Mouse (Mus musculus): ENCODE measurements at regions not wholly inside any gene's neighbourhood (a gene's known extent, or its start where the extent isn't known, plus 50 kb on each side); places are given as distances from the start of the nearest gene placed in this dataset.
A peak's percentile ranks its signal among the peaks of the same experiment; 100 is the strongest.

- Histone ChIP-seq H3K27me3 (ENCODE audit: control insufficient read depth, insufficient read depth, low read length) (no peaks in the 10 kb centered on the region), H3K9ac (ENCODE audit: low read length) (no peak overlapping the region), H3K4me3 (replicated peaks; ENCODE audit: low read length) (no peak overlapping the region), H3K27ac (ENCODE audit: low read length) (peak overlapping the region; percentile 72; the same call in 1 of the 2 replicates), H3K4me2 (ENCODE audit: low read depth, low read length) (no peak overlapping the region), H3K4me1 (ENCODE audit: control insufficient read depth, insufficient read depth, low read length) (no peaks in the 10 kb centered on the region), H3K9me3 (replicated peaks; ENCODE audit: control insufficient read depth, low read length) (no peaks in the 10 kb centered on the region), H3K36me3 (ENCODE audit: control insufficient read depth, insufficient read depth, low read length) (no peaks in the 10 kb centered on the region)
- 65% methylated on average over 3 of the region's 3 CpGs for WGBS
- peak; percentile 56 for ATAC-seq (ENCODE audit: insufficient read depth, low FRiP score)
Observed at GRCm38 (mm10) chr16:53242126-53242537, 788.3 kb upstream of the Alcam start.

- Histone ChIP-seq H3K4me3 (replicated peaks; ENCODE audit: low read length) (no peak overlapping the region), H3K36me3 (ENCODE audit: control insufficient read depth, insufficient read depth, low read length) (no peaks in the 10 kb centered on the region), H3K27me3 (ENCODE audit: control insufficient read depth, insufficient read depth, low read length) (no peaks in the 10 kb centered on the region), H3K9me3 (replicated peaks; ENCODE audit: control insufficient read depth, low read length) (no peaks in the 10 kb centered on the region), H3K27ac (ENCODE audit: low read length) (no peak overlapping the region), H3K4me2 (ENCODE audit: low read depth, low read length) (no peak overlapping the region), H3K4me1 (ENCODE audit: control insufficient read depth, insufficient read depth, low read length) (no peaks in the 10 kb centered on the region), H3K9ac (ENCODE audit: low read length) (no peak overlapping the region)
- 82% methylated on average over 4 of the region's 4 CpGs for WGBS
- no peak for ATAC-seq (ENCODE audit: insufficient read depth, low FRiP score)
Observed at GRCm38 (mm10) chr16:53218886-53219285, 765.0 kb upstream of the Alcam start.

DNA sequence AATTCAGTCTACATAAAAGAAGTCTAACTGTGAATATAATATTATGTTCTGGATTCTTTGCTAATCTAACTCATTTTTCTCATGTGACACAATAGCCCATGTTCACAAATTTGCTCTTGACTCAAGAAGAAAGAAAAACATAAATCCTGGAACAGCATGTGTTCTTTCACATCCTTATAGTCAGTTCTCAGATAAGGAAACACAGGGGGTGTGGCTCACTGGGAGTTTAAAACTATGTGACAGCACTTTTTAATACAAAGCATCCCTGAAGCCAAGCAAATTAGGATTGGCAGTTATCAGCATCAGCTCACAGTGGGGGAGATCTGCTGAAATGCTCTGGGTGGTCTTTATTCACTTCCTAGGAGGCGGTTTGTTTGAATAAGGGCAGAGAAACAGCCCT lies 747.6 kb upstream of the Alcam start:
- ATAC-seq (ENCODE audit: insufficient read depth, low FRiP score), result no peak

DNA sequence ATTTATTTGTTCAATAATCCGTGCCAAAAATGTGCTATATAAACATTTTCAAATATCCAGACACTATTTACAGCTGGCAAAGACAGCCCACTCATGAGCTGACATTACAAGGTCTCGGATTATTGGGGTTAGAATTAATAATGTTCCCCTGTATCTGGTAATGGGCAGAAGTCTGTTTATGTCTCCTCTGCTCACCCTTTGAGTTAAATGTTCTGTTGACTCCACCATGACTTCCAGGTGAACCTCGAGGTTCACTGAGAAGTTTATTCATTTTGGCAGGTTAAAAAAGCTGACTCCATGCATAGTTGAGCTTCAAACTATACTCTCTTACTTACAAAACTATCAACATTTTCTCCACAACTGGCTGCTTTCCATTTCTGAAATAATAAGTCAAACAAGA lies 732.6 kb upstream of the Alcam start:
- peak; percentile 47; the same call in 1 of the 2 replicates for ATAC-seq (ENCODE audit: insufficient read depth, low FRiP score)
- Histone ChIP-seq H3K9ac (ENCODE audit: low read length) (no peak overlapping the region), H3K4me1 (ENCODE audit: control insufficient read depth, insufficient read depth, low read length) (no peaks in the 10 kb centered on the region), H3K27ac (ENCODE audit: low read length) (no peak overlapping the region), H3K36me3 (ENCODE audit: control insufficient read depth, insufficient read depth, low read length) (no peaks in the 10 kb centered on the region), H3K4me3 (replicated peaks; ENCODE audit: low read length) (no peak overlapping the region), H3K4me2 (ENCODE audit: low read depth, low read length) (no peak overlapping the region), H3K9me3 (replicated peaks; ENCODE audit: control insufficient read depth, low read length) (no peaks in the 10 kb centered on the region), H3K27me3 (ENCODE audit: control insufficient read depth, insufficient read depth, low read length) (no peaks in the 10 kb centered on the region)
- WGBS, result 26% methylated on average over 3 of the region's 3 CpGs

More for the DNA sequence above, 747.6 kb upstream of the Alcam start:
- Histone ChIP-seq H3K4me2 (ENCODE audit: low read depth, low read length) (no peak overlapping the region), H3K9ac (ENCODE audit: low read length) (no peak overlapping the region), H3K4me1 (ENCODE audit: control insufficient read depth, insufficient read depth, low read length) (no peaks in the 10 kb centered on the region), H3K27ac (ENCODE audit: low read length) (no peak overlapping the region), H3K9me3 (replicated peaks; ENCODE audit: control insufficient read depth, low read length) (no peaks in the 10 kb centered on the region), H3K36me3 (ENCODE audit: control insufficient read depth, insufficient read depth, low read length) (no peaks in the 10 kb centered on the region), H3K27me3 (ENCODE audit: control insufficient read depth, insufficient read depth, low read length) (no peaks in the 10 kb centered on the region), H3K4me3 (replicated peaks; ENCODE audit: low read length) (no peak overlapping the region)
- 46% methylated on average over 1 of the region's 1 CpGs for WGBS

GRCm38 (mm10) chr16:53156352-53156751 lies 702.5 kb upstream of the Alcam start:
- H3K9me3 ChIP-seq (replicated peaks; ENCODE audit: control insufficient read depth, low read length), result no peaks in the 10 kb centered on the region
- H3K27ac ChIP-seq (ENCODE audit: low read length), result no peak overlapping the region
- no peak overlapping the region for H3K4me3 ChIP-seq (replicated peaks; ENCODE audit: low read length)
- no peak overlapping the region for H3K9ac ChIP-seq (ENCODE audit: low read length)
- no peaks in the 10 kb centered on the region for H3K4me1 ChIP-seq (ENCODE audit: control insufficient read depth, insufficient read depth, low read length)
- H3K4me2 ChIP-seq (ENCODE audit: low read depth, low read length), result no peak overlapping the region
- ATAC-seq (ENCODE audit: insufficient read depth, low FRiP score), result no peak
- H3K36me3 ChIP-seq (ENCODE audit: control insufficient read depth, insufficient read depth, low read length), result no peaks in the 10 kb centered on the region
- no peaks in the 10 kb centered on the region for H3K27me3 ChIP-seq (ENCODE audit: control insufficient read depth, insufficient read depth, low read length)

- Histone ChIP-seq H3K4me1 (ENCODE audit: control insufficient read depth, insufficient read depth, low read length) (no peaks in the 10 kb centered on the region), H3K9ac (ENCODE audit: low read length) (no peak overlapping the region), H3K27me3 (ENCODE audit: control insufficient read depth, insufficient read depth, low read length) (no peaks in the 10 kb centered on the region), H3K27ac (ENCODE audit: low read length) (no peak overlapping the region), H3K4me3 (replicated peaks; ENCODE audit: low read length) (no peak overlapping the region), H3K9me3 (replicated peaks; ENCODE audit: control insufficient read depth, low read length) (no peaks in the 10 kb centered on the region), H3K36me3 (ENCODE audit: control insufficient read depth, insufficient read depth, low read length) (no peaks in the 10 kb centered on the region), H3K4me2 (ENCODE audit: low read depth, low read length) (no peak overlapping the region)
- no peak for ATAC-seq (ENCODE audit: insufficient read depth, low FRiP score)
- 75% methylated on average over 2 of the region's 2 CpGs for WGBS
Observed at GRCm38 (mm10) chr16:53130677-53131076, 676.8 kb upstream of the Alcam start.

DNA sequence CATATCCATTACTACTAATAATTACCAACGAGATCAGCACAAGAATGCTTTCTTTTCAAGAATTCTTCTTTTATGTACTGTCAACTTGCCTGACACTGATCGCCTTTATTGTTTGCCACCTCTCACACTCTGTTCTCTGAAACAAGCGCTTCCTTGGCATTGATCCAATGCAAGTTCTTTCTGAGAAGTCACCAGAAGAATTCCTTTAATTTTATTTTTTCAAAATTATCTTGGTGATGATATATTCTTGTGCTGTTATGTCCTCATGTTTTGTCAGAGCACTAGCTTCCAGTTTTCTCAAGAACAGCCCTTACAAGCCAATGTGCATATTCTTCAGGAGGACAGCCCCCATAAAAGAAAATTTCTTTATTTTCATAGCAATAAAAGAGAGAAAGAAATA lies 654.9 kb upstream of the Alcam start:
- WGBS, result 61% methylated on average over 3 of the region's 3 CpGs
- H3K4me2 ChIP-seq (ENCODE audit: low read depth, low read length), result no peak overlapping the region
- no peak overlapping the region for H3K4me3 ChIP-seq (replicated peaks; ENCODE audit: low read length)
- H3K27me3 ChIP-seq (ENCODE audit: control insufficient read depth, insufficient read depth, low read length), result no peaks in the 10 kb centered on the region
- H3K27ac ChIP-seq (ENCODE audit: low read length), result no peak overlapping the region
- no peak for ATAC-seq (ENCODE audit: insufficient read depth, low FRiP score)
- no peak overlapping the region for H3K9ac ChIP-seq (ENCODE audit: low read length)
- H3K4me1 ChIP-seq (ENCODE audit: control insufficient read depth, insufficient read depth, low read length), result no peaks in the 10 kb centered on the region
- no peaks in the 10 kb centered on the region for H3K9me3 ChIP-seq (replicated peaks; ENCODE audit: control insufficient read depth, low read length)
- H3K36me3 ChIP-seq (ENCODE audit: control insufficient read depth, insufficient read depth, low read length), result no peaks in the 10 kb centered on the region

- Histone ChIP-seq H3K9me3 (replicated peaks; ENCODE audit: control insufficient read depth, low read length) (no peaks in the 10 kb centered on the region), H3K27me3 (ENCODE audit: control insufficient read depth, insufficient read depth, low read length) (no peaks in the 10 kb centered on the region), H3K4me1 (ENCODE audit: control insufficient read depth, insufficient read depth, low read length) (peaks cover 2% of the 10 kb centered on the region; the same call in 1 of the 2 replicates), H3K9ac (ENCODE audit: low read length) (no peak overlapping the region), H3K27ac (ENCODE audit: low read length) (no peak overlapping the region), H3K36me3 (ENCODE audit: control insufficient read depth, insufficient read depth, low read length) (no peaks in the 10 kb centered on the region), H3K4me2 (ENCODE audit: low read depth, low read length) (no peak overlapping the region), H3K4me3 (replicated peaks; ENCODE audit: low read length) (no peak overlapping the region)
- no peak for ATAC-seq (ENCODE audit: insufficient read depth, low FRiP score)
- WGBS, result 32% methylated on average over 2 of the region's 2 CpGs
Observed at GRCm38 (mm10) chr16:53095396-53095929, 641.6 kb upstream of the Alcam start.

- H3K27ac ChIP-seq (ENCODE audit: low read length), result no peak overlapping the region
- ATAC-seq (ENCODE audit: insufficient read depth, low FRiP score), result no peak
- no peak overlapping the region for H3K9ac ChIP-seq (ENCODE audit: low read length)
- no peaks in the 10 kb centered on the region for H3K27me3 ChIP-seq (ENCODE audit: control insufficient read depth, insufficient read depth, low read length)
- 67% methylated on average over 6 of the region's 6 CpGs for WGBS
- no peaks in the 10 kb centered on the region for H3K9me3 ChIP-seq (replicated peaks; ENCODE audit: control insufficient read depth, low read length)
- H3K36me3 ChIP-seq (ENCODE audit: control insufficient read depth, insufficient read depth, low read length), result no peaks in the 10 kb centered on the region
- H3K4me1 ChIP-seq (ENCODE audit: control insufficient read depth, insufficient read depth, low read length), result no peaks in the 10 kb centered on the region; the same call in 1 of the 2 replicates
- H3K4me2 ChIP-seq (ENCODE audit: low read depth, low read length), result no peak overlapping the region
- H3K4me3 ChIP-seq (replicated peaks; ENCODE audit: low read length), result no peak overlapping the region
Observed at GRCm38 (mm10) chr16:53073856-53074568, 620.1 kb upstream of the Alcam start.

Data from stomach, embryonic 16.5 days (tissue).